Mouse (Mus musculus) G1E (cell line): Measurements from ENCODE around the gene Calm1. TPM values are rescaled to one million over a fixed set of nuclear protein-coding genes. Genes with fewer than 3 reads are reported as not detected.

Experiments
- ATAC-seq: 2 replicates; pipeline ENCODE4 v1.8.0; 2016; ENCODE audit warnings: mild to moderate bottlenecking; ENCODE audit not compliant: insufficient number of reproducible peaks, poor library complexity, low FRiP score, severe bottlenecking; ENCODE audit errors: extremely low read depth
- DNase-seq: peaks from one replicate; pipeline ENCODE4 v3.0.0; 2012; ENCODE audit warnings: low spot score
- H3K27me3 ChIP-seq: 2 replicates; pipeline ENCODE4 v1.6.1; 2012; ENCODE audit warnings: mild to moderate bottlenecking, low read length, inconsistent platforms; ENCODE audit not compliant: insufficient read depth
- H3K36me3 ChIP-seq: replicated peaks from 2 replicates; pipeline ENCODE3; 2012; ENCODE audit warnings: mild to moderate bottlenecking, inconsistent platforms
- H3K4me1 ChIP-seq: 2 replicates; pipeline ENCODE4 v1.6.1; 2012; ENCODE audit warnings: low read depth, low read length, inconsistent platforms, mixed read lengths; ENCODE audit not compliant: insufficient read depth
- H3K4me3 ChIP-seq: 2 replicates; pipeline ENCODE4 v1.5.1; 2012; ENCODE audit warnings: low read depth, mild to moderate bottlenecking, inconsistent platforms, low read length, moderate library complexity, mixed read lengths
- H3K9me3 ChIP-seq: replicated peaks from 2 replicates; pipeline ENCODE4 v1.6.1; 2012; ENCODE audit warnings: inconsistent platforms
- CTCF ChIP-seq: IDR thresholded peaks from 2 replicates; pipeline ENCODE4 v1.5.1; 2012; ENCODE audit warnings: low read depth, low read length, inconsistent platforms, mixed read lengths
- GATA1 ChIP-seq: IDR thresholded peaks from 2 replicates; pipeline ENCODE4 v1.6.1; 2012; ENCODE audit warnings: borderline replicate concordance, low read length, inconsistent platforms, mixed read lengths
- GATA2 ChIP-seq: IDR thresholded peaks from 2 replicates; pipeline ENCODE4 v1.6.1; 2012; ENCODE audit warnings: low read depth, low read length, inconsistent platforms, borderline replicate concordance
- POLR2AphosphoS5 ChIP-seq: IDR thresholded peaks from 2 replicates; pipeline ENCODE4 v1.6.1; 2012; ENCODE audit warnings: low read depth, low read length, inconsistent platforms; ENCODE audit not compliant: insufficient replicate concordance
- TAL1 ChIP-seq: conservative IDR thresholded peaks from 2 replicates; pipeline ENCODE4 v1.6.1; 2012; ENCODE audit warnings: low read depth, low read length, inconsistent platforms, mixed read lengths
- polyA plus RNA-seq: library from polyadenylated mRNA; stranded (reverse); fragments of >175 nt; gene quantifications from 2 replicates; pipeline ENCODE4 v1.2.3, GENCODE M21; 2012
- total RNA-seq, 2 experiments: library from RNA; stranded (forward) in 1 of 2; stranded (reverse) in 1 of 2; fragments of 200-1000 nt in 1 of 2; fragments of >200 nt in 1 of 2; fragmentation: Nextera tagmentation in 1 of 2; gene quantifications; 2 replicates each; pipeline ENCODE4 v1.2.3; 2014 to 2017

Gene Calm1
- total and polyA plus RNA-seq, 3 experiments = 749 to 1,086 (median 853) TPM

- Histone ChIP-seq H3K9me3 (no peaks in the 10 kb centered on the region), H3K4me1 (no peaks in the 10 kb centered on the region), H3K27me3 (peaks cover 64% of the 10 kb centered on the region), H3K4me3 (no peak overlapping the region), H3K36me3 (no peaks in the 10 kb centered on the region)
- no peak for DNase-seq
- no peak for ATAC-seq
- TF ChIP-seq POLR2AphosphoS5 (no peak), CTCF (no peak), GATA2 (no peak), GATA1 (no peak)
Measured at GRCm38 (mm10) chr12:100254471-100254870, 55.2 kb downstream of the Calm1 start.

GRCm38 (mm10) chr12:100255441-100255949 lies 56.3 kb downstream of the Calm1 start:
- ATAC-seq = no peak
- Histone ChIP-seq H3K36me3 (no peaks in the 10 kb centered on the region), H3K9me3 (no peaks in the 10 kb centered on the region), H3K4me1 (no peaks in the 10 kb centered on the region), H3K4me3 (no peak overlapping the region), H3K27me3 (peaks cover 69% of the 10 kb centered on the region)
- no peak for TF ChIP-seq POLR2AphosphoS5
- no peak for TF ChIP-seq GATA1
- no peak for TF ChIP-seq TAL1
- TF ChIP-seq CTCF = no peak
- no peak for TF ChIP-seq GATA2
- DNase-seq = no peak

- H3K4me3 ChIP-seq = no peak overlapping the region
- peaks cover 70% of the 10 kb centered on the region for H3K27me3 ChIP-seq
- DNase-seq (no peak), ATAC-seq (no peak)
- no peaks in the 10 kb centered on the region for H3K4me1 ChIP-seq
- H3K36me3 ChIP-seq = no peaks in the 10 kb centered on the region
- H3K9me3 ChIP-seq = no peaks in the 10 kb centered on the region
- TF ChIP-seq POLR2AphosphoS5 (no peak), GATA2 (no peak), TAL1 (no peak)
Measured at GRCm38 (mm10) chr12:100257779-100258178, 58.5 kb downstream of the Calm1 start.

Other genes with a start within 250 kb of the Calm1 start
- not detected in 2 replicates for gene Kcnk13, start 234.9 kb upstream of the Calm1 start, total RNA-seq (2014; fragmentation: Nextera tagmentation)
- gene Kcnk13, start 234.9 kb upstream of the Calm1 start, total RNA-seq (2017) = 0.06 and 0.11 TPM in 2 replicates
- gene Kcnk13, start 234.9 kb upstream of the Calm1 start, polyA plus RNA-seq = not detected in 2 replicates
- gene Psmc1, start 89.3 kb upstream of the Calm1 start, total RNA-seq (2014; fragmentation: Nextera tagmentation) = 155 and 162 TPM in 2 replicates
- gene Psmc1, start 89.3 kb upstream of the Calm1 start, total RNA-seq (2017) = 212 and 293 TPM in 2 replicates
- gene Psmc1, start 89.3 kb upstream of the Calm1 start, polyA plus RNA-seq = 22.5 and 65.1 TPM in 2 replicates
- gene Nrde2, start 39.8 kb upstream of the Calm1 start, total RNA-seq (2014; fragmentation: Nextera tagmentation) = 10.2 and 12.3 TPM in 2 replicates
- 33.6 and 36.2 TPM in 2 replicates for gene Nrde2, start 39.8 kb upstream of the Calm1 start, total RNA-seq (2017)
- 10.8 and 11.0 TPM in 2 replicates for gene Nrde2, start 39.8 kb upstream of the Calm1 start, polyA plus RNA-seq